Mouse (Mus musculus) retina, postnatal 7 days (tissue): ENCODE measurements around the gene Ldb1.

Experiments used
- DNase-seq: peaks from one replicate; pipeline ENCODE4 v3.0.0-alpha.2; 2012; ENCODE audit warnings: low read depth, low spot score

Ldb1 gene

DNA sequence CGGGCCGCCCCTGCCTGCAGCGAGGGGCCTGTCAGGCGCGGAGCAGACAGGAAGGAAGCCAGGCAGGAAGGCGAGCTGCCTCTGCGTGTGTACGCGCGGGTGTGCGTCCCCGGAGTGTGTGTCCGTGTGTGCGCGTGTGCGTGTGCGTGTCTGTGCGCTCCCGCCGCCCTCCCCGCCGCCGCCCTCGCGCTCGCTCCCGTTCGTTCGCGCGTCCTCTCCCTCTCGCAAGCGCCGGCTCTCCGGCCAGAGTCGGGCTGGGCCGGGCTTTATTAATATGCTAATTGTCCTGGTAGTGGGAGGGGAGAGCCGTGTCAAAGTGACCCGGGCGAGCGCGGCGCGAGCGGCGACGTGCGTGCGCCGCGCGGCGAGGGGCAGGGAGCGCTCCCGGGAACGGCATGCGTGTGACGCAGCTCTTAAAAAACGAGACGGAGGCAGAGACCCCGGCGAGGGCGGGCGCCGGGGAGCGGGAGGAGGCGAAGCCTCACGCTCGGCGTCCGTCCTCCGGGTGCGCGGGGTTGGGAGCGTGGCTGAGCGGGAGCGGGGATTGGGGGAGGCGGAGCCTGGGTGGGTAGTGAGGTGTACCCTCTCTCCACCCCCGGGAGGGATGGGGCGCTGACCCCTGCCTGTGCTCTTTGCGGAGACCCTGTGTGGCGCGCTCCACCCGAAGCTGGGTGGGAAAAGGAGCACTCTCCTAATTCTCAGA lies at the start of gene Ldb1:
TSS of gene Ldb1 (minus strand) at position 222 of the 703 bp plus-strand sequence.
- DNase-seq = peak; percentile 77

DNA sequence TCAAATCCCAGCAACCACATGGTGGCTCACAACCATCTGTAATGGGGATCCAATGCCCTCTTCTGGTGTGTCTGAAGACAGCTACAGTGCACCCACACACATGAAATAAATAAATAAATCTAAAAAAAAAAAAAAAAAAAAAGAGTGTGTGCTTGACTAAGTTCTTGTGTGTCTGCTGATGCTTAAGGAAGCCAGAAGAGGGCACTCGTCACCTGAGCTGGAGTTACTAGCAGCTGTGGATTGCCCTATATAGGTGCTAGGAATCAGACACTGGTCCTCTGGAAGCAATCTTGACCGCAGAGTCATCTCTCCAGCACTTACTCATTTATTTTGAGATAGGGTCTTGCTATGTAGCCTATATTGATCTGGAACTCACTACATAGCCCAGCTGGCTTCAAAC lies 49.1 kb upstream of the Ldb1 start:
- no peak for DNase-seq

DNA sequence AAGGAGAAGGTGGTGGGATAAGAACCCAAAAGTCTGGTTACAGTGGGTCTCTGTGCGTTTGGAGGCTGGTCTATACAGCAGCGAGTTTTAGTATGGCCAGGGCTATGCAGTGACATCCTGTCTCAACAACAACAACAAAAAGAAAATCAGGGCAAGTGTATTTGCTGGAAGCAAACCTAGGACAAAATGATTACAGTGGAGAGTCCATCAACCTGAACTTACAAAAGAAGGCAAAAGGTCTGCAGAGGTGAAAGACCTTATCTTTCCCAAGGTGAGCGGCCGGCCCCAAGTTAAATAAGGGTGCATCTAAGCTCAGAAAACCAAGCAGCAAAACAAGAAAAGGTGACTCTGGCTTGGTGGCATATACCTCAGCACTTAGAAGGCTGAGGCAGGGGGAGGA lies 46.6 kb upstream of the Ldb1 start:
- DNase-seq = no peak

DNA sequence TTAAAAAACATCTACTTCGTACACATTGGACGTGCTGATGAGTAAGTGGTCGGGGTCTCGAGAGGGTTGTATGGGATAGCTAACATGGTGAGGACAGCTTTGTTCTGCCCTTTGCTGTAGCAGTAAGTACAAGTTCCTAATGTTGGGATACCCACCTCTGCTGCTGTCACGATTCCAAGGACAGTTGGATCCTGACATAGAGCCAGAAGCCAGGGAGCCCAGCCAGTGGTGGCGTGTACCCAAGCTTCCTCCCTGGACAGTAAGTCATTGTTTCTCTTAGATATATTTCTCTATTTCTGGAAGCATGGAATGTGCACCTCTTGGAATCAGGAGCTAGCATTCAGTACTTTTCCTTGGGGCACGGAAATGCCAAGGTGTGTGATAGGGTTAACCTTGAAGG lies 42.9 kb upstream of the Ldb1 start:
- no peak for DNase-seq

DNA sequence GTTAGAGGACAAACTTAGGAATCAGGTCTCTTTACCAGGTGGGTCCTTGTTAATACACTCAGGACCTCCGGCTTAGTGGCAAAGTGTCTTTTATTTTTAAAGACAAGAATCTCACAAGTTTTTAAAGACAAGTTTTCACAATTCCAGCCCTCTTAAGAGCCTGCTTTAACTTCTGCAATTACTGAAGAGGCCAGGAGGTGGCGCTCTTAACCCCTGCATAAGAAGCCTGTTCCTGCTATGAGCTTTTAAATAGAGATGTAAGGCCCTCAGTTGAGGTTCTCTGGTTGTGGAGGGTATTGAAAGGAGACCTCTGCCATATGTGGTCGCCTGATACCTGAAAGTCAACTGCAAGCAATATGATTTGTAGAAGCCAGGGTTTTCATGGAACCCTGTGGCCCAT lies 41.3 kb upstream of the Ldb1 start:
- peak; percentile 38 for DNase-seq

DNA sequence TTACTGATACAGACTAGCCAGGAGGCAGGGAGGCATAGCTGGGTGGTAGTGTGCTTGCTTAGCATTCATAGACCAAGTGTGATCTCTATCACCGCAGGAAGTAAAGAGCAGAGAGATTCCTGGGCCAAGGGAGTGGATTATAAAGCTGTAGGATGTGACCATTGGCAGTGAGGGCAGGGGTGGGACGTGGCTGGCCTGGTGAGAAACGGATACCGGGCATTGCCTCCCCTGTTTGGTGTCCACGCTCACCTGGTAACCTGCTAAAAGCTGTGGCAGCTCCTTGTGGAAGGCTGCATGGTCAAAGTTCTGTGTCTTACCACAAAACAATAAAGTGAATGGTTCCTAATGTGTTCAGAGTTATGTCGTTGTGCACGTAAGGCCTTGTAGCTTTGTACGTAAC lies 40.2 kb upstream of the Ldb1 start:
- no peak for DNase-seq

DNA sequence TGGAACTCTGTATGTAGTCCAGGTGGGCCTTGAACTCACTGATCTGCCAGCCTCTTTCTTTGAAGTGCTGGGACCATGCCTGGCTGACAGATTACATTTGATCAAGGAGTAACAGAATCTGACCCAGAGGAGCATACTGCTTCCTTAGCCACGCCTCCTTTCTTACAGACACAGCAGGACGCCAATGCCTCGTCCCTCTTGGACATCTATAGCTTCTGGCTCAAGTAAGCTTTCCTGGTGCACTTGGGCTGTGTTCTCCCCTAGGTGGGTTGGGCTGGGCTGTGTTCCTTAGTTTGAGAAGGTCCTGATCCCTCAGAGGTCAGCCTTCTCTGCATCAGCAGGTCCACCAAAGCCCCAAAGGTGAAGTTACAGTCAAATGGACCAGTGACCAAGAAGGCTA lies 33.5 kb upstream of the Ldb1 start:
- DNase-seq = no peak

DNA sequence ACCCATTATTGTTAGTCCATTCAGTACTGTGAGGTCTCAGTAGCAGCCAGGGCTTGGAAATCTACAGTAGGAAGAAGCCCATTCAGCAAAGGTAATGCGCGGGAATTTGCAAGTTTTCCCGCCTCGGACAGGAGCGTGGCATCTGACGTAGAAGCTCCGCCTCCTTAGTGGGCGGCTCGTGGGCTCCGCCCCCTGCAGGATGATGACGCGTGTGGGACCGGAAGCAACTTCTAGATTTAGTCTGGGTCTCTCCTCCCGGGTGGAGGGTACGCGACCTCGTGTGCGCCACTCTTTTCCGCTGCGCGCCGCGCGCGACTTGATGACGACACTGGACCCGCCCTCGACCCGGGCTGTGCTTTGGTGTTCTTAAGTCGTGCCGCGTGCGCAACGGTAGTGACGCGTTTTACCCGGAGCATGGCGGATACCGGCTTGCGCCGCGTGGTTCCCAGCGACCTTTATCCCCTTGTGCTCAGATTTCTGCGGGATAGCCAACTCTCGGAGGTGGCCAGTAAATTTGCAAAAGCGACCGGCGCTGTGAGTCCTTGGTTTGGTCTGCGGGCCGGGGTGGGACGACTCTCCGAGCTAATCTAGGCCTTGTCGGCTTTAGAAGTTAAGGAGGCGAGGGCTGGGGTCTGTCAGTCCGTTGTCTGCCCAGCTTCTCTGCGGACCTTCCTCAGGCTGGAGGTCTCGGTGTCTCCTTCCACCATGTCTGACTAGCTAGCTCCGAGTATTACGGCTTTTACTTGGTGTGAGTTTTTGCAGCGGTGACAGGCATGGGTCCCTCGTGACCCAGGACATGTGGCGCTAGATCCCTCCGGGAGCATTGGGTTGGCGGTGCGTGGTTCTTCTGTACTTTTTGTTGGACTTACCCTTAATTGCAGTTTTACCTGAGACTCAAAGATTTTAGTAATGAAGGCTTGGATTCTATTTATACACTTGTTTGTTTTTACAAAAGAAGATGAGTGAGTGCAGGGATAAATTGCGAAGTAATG lies 30.9 kb upstream of the Ldb1 start, which contains the start of gene Nolc1:
TSS of gene Nolc1 (plus strand) at position 248 of the 992 bp plus-strand sequence.
- DNase-seq = peak; percentile 97

DNA sequence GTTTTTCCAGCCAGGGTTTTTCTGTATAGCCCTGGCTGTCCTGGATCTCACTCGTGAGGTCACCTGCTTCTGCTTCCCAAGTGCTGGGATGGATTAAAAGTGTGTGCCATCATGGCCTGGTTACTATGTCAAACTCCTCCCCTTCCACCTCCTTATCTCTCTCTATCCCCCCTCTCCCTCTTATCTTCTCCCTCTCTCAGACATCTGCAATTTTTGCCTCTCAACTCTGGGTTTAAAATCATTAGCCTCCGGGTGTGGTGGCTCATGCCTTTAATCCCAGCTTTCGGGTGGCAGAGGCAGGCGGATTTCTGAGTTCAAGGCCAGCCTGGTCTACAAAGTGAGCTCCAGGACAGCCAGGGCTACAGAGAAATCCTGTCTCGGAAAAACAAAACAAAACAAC lies 29.3 kb upstream of the Ldb1 start:
- no peak for DNase-seq

DNA sequence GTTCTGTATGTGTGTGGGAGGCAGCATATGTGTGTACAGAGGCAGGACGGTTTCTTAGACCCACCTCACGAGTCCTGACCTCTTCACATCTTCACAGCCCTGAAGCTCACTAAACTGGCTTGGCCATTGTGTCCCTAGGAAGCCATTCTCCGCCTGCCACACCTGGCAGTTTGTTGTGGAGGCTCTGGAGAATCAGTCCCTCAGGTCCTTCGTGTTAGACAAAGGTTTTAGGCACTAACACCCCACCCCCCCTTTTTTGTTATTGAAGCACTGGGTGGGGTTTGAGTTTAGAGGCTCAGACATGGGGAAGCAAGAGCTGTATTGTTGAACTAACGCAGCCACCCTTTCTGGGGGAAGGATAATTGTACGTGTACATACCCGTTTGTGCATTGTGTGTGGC lies 28.3 kb upstream of the Ldb1 start:
- DNase-seq = no peak

DNA sequence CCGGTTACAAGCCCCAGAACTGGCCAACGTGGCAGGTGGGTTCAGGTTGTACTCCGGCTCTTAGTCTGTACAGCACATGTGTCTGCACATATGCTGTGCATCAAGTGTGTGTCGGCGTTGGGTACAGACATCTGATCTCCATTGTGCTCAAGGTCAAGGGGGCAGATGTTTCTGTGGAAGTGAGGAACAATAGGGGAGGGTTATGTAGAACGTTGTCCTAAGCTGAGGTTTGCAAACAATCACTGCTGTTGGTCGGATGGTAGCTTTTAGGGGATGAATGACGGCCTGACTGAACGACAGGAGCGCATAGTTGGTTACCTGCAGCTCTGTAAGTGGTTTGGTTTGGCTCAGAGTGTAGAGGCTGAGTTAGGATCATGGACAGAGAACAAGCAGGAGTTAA lies 23.0 kb upstream of the Ldb1 start:
- no peak for DNase-seq

DNA sequence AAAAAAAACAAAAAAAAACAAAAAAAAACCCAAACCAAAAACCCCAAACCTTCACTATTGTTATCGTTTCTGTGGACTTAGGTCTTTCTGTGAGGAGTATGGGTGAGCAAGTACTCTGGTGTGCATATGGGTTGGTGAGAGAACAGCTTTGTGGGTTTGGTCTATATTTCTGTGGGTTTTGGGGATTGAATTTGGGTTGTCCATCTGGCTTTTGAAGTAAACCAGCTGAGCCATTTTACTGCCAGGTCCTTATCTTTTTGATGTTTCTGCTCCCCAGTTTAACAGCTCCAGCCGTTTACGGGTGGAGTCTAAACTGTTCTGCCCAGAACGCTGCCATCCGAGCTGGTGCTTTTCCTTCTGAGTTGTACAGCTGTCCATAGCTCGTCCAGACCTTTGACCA lies 15.8 kb upstream of the Ldb1 start:
- no peak for DNase-seq

DNA sequence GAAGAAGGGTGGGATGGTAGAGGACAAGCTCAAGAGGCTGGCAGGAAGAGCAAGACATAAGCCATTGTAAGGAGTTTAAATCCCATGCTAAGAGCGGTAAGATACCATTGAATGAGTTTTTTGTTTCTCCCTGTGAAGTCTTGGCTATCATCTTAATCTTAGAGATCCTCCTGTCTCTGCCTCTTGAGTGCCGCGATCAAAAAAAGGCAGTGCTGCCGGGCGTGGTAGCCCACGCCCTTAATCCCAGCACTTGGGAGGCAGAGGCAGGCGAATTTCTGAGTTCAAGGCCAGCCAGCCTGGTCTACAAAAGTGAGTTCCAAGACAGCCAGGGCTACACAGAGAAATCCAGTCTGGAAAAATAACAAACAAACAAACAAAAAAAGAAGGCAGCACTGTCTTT lies 13.5 kb upstream of the Ldb1 start:
- no peak for DNase-seq

DNA sequence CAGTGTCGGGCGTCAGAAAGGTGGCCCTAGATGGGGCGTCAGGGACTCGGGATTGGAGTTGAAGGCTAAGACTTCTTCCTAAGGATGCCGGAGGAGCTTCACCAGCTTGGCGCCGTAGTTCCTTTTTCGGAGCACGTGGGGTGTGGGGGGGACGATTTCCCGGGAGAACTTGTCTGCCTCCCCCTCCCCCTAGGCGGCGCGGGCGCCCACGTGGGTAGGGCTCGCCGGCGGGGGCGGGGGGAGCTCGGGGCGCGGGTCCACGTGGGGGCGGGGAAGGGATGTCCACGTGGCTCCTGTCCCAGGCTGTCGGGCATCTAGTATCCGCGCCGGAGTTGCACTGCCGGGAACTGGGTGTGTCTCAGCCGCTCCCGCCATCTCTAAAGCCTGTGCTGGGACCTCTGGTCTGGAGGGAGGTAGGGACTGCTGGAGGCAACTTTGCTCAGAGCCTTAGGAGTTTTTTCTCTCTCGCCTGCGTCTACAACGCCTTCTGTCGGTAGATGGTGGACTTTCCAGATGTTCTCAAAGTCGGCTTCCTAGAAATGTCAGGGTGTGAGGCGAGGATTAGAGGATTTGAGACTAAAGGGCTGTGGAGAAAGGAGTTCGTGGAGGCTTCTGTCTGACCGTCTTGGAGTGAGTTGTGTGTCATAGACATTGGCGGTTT lies 12.1 kb upstream of the Ldb1 start:
- DNase-seq = no peak

DNA sequence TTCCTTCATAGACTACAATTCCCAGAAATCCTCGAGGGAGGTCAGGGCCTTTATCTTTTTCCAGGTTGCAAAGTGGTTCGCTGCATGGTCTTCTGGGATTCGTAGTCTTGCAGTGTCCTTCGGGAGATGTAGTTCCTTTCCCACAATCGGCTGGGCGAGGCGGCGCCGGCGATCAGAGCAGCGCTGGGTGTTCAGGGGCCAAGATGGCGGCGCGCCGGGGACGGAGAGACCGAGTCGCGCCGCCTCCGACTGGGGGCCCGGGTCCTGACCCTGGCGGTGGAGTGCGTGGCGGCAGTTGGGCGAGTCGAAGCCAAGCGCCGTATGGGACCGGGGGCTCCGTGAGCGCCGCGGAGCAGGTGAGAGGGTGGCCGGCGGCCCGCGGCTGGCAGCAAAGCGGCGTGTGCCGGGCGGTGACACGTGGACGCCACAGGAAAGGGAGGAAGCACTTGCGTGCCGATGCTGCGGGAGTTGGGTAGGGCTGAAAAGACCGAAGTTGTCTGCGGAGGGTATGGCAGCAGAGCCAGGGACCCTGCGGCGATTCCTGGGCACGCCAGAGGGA lies 11.5 kb upstream of the Ldb1 start:
- peak; percentile 90 for DNase-seq

DNA sequence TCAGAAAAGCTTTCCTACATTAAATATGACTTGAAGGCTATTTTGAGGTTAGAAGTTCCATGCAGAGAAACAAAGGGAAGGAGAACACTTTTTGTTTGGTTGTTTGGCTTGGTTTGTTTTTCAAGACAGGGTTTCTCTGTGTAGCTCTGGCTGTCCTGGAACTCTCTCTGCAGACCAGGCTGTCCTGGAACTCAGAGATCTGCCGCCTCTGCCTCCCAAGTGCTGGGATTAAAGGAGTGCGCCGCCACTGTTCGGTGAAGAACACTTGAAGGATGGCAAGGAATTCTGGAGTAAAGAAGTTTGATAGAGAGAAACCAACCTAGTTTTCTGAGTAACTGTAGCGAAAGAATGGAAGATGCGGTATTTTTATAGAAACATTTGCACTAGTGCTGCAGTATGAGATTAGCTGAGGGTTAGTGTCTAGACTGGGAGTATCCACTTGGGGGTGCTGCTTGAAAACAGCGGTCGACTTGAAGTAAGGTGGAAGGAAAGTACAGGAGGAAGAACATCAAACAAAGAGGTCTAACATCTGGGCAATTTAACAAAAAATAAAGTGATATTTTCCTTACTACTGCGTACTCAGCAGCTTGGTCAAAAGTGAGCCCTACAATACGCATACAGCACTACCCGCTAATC lies 10.9 kb upstream of the Ldb1 start:
- no peak for DNase-seq

DNA sequence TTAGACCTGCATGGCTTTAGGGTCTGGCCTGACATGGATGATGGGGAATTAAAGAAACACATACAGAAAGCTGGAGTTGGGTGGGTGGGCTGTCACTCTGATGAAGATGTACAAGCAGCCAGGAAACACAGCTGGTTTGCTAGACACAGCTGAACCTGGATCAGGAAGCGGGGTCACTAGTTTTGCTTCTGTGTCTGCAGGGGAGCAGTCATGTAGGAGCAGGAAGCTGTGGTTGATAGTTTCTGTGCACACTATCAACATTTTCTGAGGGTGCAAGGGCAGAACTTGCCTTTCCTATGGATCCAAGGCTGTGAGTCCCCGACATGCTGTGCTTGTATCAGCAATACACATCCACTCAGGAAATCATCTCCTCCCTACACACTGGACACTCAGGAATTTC lies 5.4 kb upstream of the Ldb1 start:
- no peak for DNase-seq

DNA sequence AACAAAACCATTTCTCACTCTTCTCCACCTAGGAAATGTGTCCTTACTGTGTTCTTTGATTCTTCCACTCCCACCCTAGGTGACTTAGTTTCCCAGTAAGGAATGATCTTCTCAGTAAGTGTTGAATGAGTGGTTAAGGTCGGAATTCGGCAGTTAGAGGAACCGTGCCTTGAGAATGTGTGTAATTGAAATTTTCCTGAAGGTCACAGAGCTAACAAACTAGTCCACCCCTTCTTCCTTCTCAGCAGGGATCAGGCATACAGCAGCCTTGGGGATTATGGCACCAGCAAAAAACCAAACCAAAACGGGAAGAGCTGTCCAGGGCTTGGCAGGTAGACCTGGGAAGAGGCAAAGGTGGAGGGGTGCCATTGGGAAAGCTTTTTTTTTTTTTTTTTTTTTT lies 4.1 kb upstream of the Ldb1 start:
- DNase-seq = no peak

DNA sequence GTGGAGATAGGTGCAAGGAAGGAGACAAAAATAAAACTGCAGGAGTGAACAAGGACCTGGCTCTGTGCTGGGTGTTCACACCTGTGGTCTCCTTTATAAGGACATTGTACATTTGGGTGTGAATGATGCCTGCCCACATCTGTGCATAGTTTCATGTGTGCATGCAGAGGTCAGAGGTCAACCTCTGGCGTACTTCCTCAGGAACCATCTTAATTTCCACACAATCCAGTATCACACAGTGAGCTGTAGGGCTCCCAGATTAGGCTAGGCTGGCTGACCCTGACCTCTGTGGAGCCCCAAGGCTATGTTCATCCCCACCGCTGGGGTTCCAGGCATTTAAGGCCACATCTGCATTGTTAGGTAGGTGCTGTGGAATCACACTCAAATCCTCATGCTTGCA lies 2.4 kb upstream of the Ldb1 start:
- no peak for DNase-seq

DNA sequence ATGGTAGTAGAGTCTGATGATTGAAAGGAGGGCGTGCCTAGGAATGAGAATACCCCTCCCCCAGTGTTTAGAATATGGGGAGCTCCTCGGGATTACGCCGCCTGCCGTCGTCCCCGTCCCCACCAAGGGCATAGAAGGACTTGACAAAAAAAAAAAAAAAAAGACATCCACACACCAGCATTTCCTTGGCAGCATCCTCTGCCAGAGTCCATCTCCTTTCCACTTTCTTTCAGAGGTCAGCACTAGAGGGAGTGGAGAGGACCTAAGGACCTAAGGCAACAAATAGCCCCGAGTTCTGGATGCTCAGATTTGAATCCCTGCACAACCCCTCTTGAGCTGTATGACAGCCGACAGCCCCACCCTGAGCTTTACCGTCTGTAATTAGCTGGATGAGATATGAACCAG lies 1.6 kb upstream of the Ldb1 start:
- DNase-seq = no peak

DNA sequence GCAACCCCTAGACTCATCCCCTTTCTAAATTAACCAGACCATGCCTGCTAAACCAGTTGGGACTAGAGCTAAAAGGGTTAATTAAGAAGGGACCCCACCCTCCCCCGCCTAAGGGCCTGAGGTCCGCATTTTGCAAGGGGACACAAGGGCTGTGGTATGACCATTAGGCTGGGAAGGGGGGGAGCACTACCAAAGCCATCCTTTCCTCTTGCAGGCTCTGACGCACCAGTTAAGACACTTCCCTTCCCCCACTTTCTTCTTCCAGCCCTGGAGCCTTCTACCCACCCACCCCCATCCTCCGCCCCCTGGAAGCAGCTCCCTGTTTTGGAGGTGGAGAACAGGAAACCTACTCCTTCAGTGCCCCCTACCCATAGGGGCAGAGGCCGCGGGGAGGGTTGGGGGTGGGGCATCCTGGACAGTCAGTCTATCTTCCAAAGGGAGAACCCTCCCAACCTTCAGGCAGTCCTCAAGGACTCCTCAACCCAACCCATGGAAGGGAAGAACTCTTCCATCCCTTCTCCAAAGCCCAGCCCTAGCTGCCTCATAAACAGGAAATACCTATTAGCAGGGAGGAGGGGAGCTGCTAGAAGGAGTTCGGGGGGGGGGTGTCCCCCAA lies 790 bp upstream of the Ldb1 start:
- no peak for DNase-seq
